Mouse (Mus musculus) granulocyte monocyte progenitor cell, adult 5-6 weeks (primary cell): ENCODE data around the gene 1700001O22Rik. TPM values are rescaled to one million over a fixed set of nuclear protein-coding genes. Genes with fewer than 3 reads are reported as not detected.

Source experiments
- ATAC-seq: replicated peaks from 2 replicates; pipeline ENCODE4 v1.8.0; 2016; ENCODE audit warnings: mild to moderate bottlenecking, moderate TSS enrichment, inconsistent platforms; ENCODE audit not compliant: poor library complexity, severe bottlenecking
- total RNA-seq, 2 experiments: library from RNA; stranded (forward) in 1 of 2; stranded (reverse) in 1 of 2; fragments of 200-712, 200-1000 nt in 1 of 2; fragments of >200 nt in 1 of 2; fragmentation: Nextera tagmentation in 1 of 2; gene quantifications; 2 replicates each; pipeline ENCODE4 v1.2.3; 2014 to 2017

The 1700001O22Rik gene
- not detected in 2 replicates for total RNA-seq (2014; fragmentation: Nextera tagmentation)
- total RNA-seq (2017), result 0.73 TPM in 1 of 2 replicates, not detected in the other

- ATAC-seq, result no peak
Measured at GRCm38 (mm10) chr2:30803604-30804003, at the start of gene 1700001O22Rik. Gene 1700001O22Rik (minus strand): TSS chr2:30803661.

- no peak for ATAC-seq
Measured at GRCm38 (mm10) chr2:30852771-30853313, 49.4 kb upstream of the 1700001O22Rik start.

- ATAC-seq, result no peak
Measured at GRCm38 (mm10) chr2:30850581-30850980, 47.1 kb upstream of the 1700001O22Rik start.

GRCm38 (mm10) chr2:30848184-30848583 lies 44.7 kb upstream of the 1700001O22Rik start:
- ATAC-seq, result no peak

GRCm38 (mm10) chr2:30846723-30847122 lies 43.3 kb upstream of the 1700001O22Rik start:
- ATAC-seq, result no peak

GRCm38 (mm10) chr2:30846236-30846635 lies 42.8 kb upstream of the 1700001O22Rik start:
- ATAC-seq, result no peak

GRCm38 (mm10) chr2:30845152-30846070 lies 42.0 kb upstream of the 1700001O22Rik start:
- ATAC-seq, result no peak

- ATAC-seq, result no peak
Measured at GRCm38 (mm10) chr2:30842615-30843014, 39.2 kb upstream of the 1700001O22Rik start.

GRCm38 (mm10) chr2:30836238-30836990 lies 33.0 kb upstream of the 1700001O22Rik start:
- no peak for ATAC-seq

GRCm38 (mm10) chr2:30834373-30835022 lies 31.0 kb upstream of the 1700001O22Rik start, which contains the start of gene Prrx2:
Gene Prrx2 (plus strand): TSS chr2:30834972.
- no peak for ATAC-seq

GRCm38 (mm10) chr2:30833644-30834043 lies 30.2 kb upstream of the 1700001O22Rik start:
- no peak for ATAC-seq

- ATAC-seq, result no peak
Measured at GRCm38 (mm10) chr2:30830283-30830795, 26.9 kb upstream of the 1700001O22Rik start, which contains the start of gene Asb6. Gene Asb6 (minus strand): TSS chr2:30830333.

- peak; percentile 23; the same call in 1 of the 2 replicates for ATAC-seq
Measured at GRCm38 (mm10) chr2:30829315-30829714, 25.9 kb upstream of the 1700001O22Rik start.

GRCm38 (mm10) chr2:30827749-30828475 lies 24.5 kb upstream of the 1700001O22Rik start:
- peak; percentile 89 for ATAC-seq

- ATAC-seq, result peak; percentile 38
Measured at GRCm38 (mm10) chr2:30826825-30827748, 23.6 kb upstream of the 1700001O22Rik start.

GRCm38 (mm10) chr2:30823385-30824153 lies 20.1 kb upstream of the 1700001O22Rik start:
- ATAC-seq, result no peak

GRCm38 (mm10) chr2:30822460-30822859 lies 19.0 kb upstream of the 1700001O22Rik start:
- ATAC-seq, result no peak
